Mouse (Mus musculus): ENCODE data around the gene Fcf1.

GRCm38 (mm10) chr12:84995112-84995761 lies 24.5 kb downstream of the Fcf1 start:
- TF ChIP-seq POLR2A (IDR thresholded peaks at IDR 0.05; ENCODE audit: insufficient read length, low read depth) = no peak
- no peak for TF ChIP-seq E2F4 (IDR thresholded peaks at IDR 0.05; ENCODE audit: insufficient read depth)
- TF ChIP-seq MYOD1 (IDR thresholded peaks at IDR 0.05; ENCODE audit: control insufficient read depth in 1 of 3, insufficient read length in 2 of 3, low read depth in 2 of 3) = no peak

All from myocyte (in vitro differentiated cells).